Mouse (Mus musculus): ENCODE data around the gene 1600014C10Rik. TPM values are rescaled to one million over a fixed set of nuclear protein-coding genes. Genes with fewer than 3 reads are reported as not detected.

The 1600014C10Rik gene
- polyA plus RNA-seq, 1 experiment = 5.3 TPM

GRCm38 (mm10) chr7:38191571-38191970 lies 8.6 kb downstream of the 1600014C10Rik start:
- Histone ChIP-seq H3K4me1 (ENCODE audit: control insufficient read depth, insufficient read depth, low read length) (no peaks in the 10 kb centered on the region), H3K36me3 (ENCODE audit: control insufficient read depth, insufficient read depth, low read length, poor library complexity, severe bottlenecking) (no peaks in the 10 kb centered on the region), H3K9ac (ENCODE audit: low read depth, poor library complexity, severe bottlenecking) (no peak overlapping the region), H3K4me3 (ENCODE audit: low read depth, low read length) (no peak overlapping the region), H3K27me3 (ENCODE audit: control insufficient read depth, insufficient read depth, low read length, poor library complexity, severe bottlenecking) (no peaks in the 10 kb centered on the region), H3K27ac (ENCODE audit: insufficient read depth, low read length) (no peak overlapping the region), H3K9me3 (replicated peaks; ENCODE audit: control insufficient read depth, insufficient read depth, low read length, poor library complexity, severe bottlenecking) (no peaks in the 10 kb centered on the region)
- no peak for TF ChIP-seq EP300 (IDR thresholded peaks at IDR 0.05; ENCODE audit: insufficient read depth, low read depth, low read length)
- TF ChIP-seq CTCF (IDR thresholded peaks at IDR 0.05; ENCODE audit: low read depth, low read length) = peak; percentile 90

GRCm38 (mm10) chr7:38199907-38200605 lies 17.0 kb downstream of the 1600014C10Rik start:
- H3K4me1 ChIP-seq (ENCODE audit: control insufficient read depth, insufficient read depth, low read length) = peaks cover 2% of the 10 kb centered on the region
- H3K36me3 ChIP-seq (ENCODE audit: control insufficient read depth, insufficient read depth, low read length, poor library complexity, severe bottlenecking) = no peaks in the 10 kb centered on the region
- H3K27ac ChIP-seq (ENCODE audit: insufficient read depth, low read length) = no peak overlapping the region
- no peak overlapping the region for H3K9ac ChIP-seq (ENCODE audit: low read depth, poor library complexity, severe bottlenecking)
- H3K27me3 ChIP-seq (ENCODE audit: control insufficient read depth, insufficient read depth, low read length, poor library complexity, severe bottlenecking) = no peaks in the 10 kb centered on the region
- no peaks in the 10 kb centered on the region for H3K9me3 ChIP-seq (replicated peaks; ENCODE audit: control insufficient read depth, insufficient read depth, low read length, poor library complexity, severe bottlenecking)
- H3K4me3 ChIP-seq (ENCODE audit: low read depth, low read length) = no peak overlapping the region
- TF ChIP-seq POLR2A (IDR thresholded peaks at IDR 0.05; ENCODE audit: insufficient read depth, low read length) (no peak), CTCF (IDR thresholded peaks at IDR 0.05; ENCODE audit: low read depth, low read length) (no peak), EP300 (IDR thresholded peaks at IDR 0.05; ENCODE audit: insufficient read depth, low read depth, low read length) (no peak)

- Histone ChIP-seq H3K9ac (ENCODE audit: low read depth, poor library complexity, severe bottlenecking) (no peak overlapping the region), H3K36me3 (ENCODE audit: control insufficient read depth, insufficient read depth, low read length, poor library complexity, severe bottlenecking) (no peaks in the 10 kb centered on the region), H3K4me1 (ENCODE audit: control insufficient read depth, insufficient read depth, low read length) (peaks cover 2% of the 10 kb centered on the region), H3K27ac (ENCODE audit: insufficient read depth, low read length) (no peak overlapping the region), H3K4me3 (ENCODE audit: low read depth, low read length) (peak overlapping the region; percentile 10; the same call in 1 of the 2 replicates), H3K9me3 (replicated peaks; ENCODE audit: control insufficient read depth, insufficient read depth, low read length, poor library complexity, severe bottlenecking) (no peaks in the 10 kb centered on the region), H3K27me3 (ENCODE audit: control insufficient read depth, insufficient read depth, low read length, poor library complexity, severe bottlenecking) (no peaks in the 10 kb centered on the region)
- 0 out of 2 replicates have a peak, but pooled peaks have one; percentile 44 for TF ChIP-seq EP300 (IDR thresholded peaks at IDR 0.05; ENCODE audit: insufficient read depth, low read depth, low read length)
- peak; percentile 100 for TF ChIP-seq CTCF (IDR thresholded peaks at IDR 0.05; ENCODE audit: low read depth, low read length)
- no peak for TF ChIP-seq POLR2A (IDR thresholded peaks at IDR 0.05; ENCODE audit: insufficient read depth, low read length)
Measured at GRCm38 (mm10) chr7:38200606-38201289, 17.7 kb downstream of the 1600014C10Rik start.

- Histone ChIP-seq H3K4me1 (ENCODE audit: control insufficient read depth, insufficient read depth, low read length) (peaks cover 2% of the 10 kb centered on the region), H3K36me3 (ENCODE audit: control insufficient read depth, insufficient read depth, low read length, poor library complexity, severe bottlenecking) (no peaks in the 10 kb centered on the region), H3K4me3 (ENCODE audit: low read depth, low read length) (no peak overlapping the region), H3K27ac (ENCODE audit: insufficient read depth, low read length) (no peak overlapping the region), H3K9ac (ENCODE audit: low read depth, poor library complexity, severe bottlenecking) (no peak overlapping the region), H3K27me3 (ENCODE audit: control insufficient read depth, insufficient read depth, low read length, poor library complexity, severe bottlenecking) (no peaks in the 10 kb centered on the region), H3K9me3 (replicated peaks; ENCODE audit: control insufficient read depth, insufficient read depth, low read length, poor library complexity, severe bottlenecking) (no peaks in the 10 kb centered on the region)
- no peak for TF ChIP-seq POLR2A (IDR thresholded peaks at IDR 0.05; ENCODE audit: insufficient read depth, low read length)
- no peak for TF ChIP-seq CTCF (IDR thresholded peaks at IDR 0.05; ENCODE audit: low read depth, low read length)
- TF ChIP-seq EP300 (IDR thresholded peaks at IDR 0.05; ENCODE audit: insufficient read depth, low read depth, low read length) = no peak
Measured at GRCm38 (mm10) chr7:38201290-38201658, 18.3 kb downstream of the 1600014C10Rik start.

- Histone ChIP-seq H3K9ac (ENCODE audit: low read depth, poor library complexity, severe bottlenecking) (no peak overlapping the region), H3K27me3 (ENCODE audit: control insufficient read depth, insufficient read depth, low read length, poor library complexity, severe bottlenecking) (no peaks in the 10 kb centered on the region), H3K9me3 (replicated peaks; ENCODE audit: control insufficient read depth, insufficient read depth, low read length, poor library complexity, severe bottlenecking) (no peaks in the 10 kb centered on the region), H3K27ac (ENCODE audit: insufficient read depth, low read length) (no peak overlapping the region), H3K4me1 (ENCODE audit: control insufficient read depth, insufficient read depth, low read length) (no peaks in the 10 kb centered on the region), H3K36me3 (ENCODE audit: control insufficient read depth, insufficient read depth, low read length, poor library complexity, severe bottlenecking) (no peaks in the 10 kb centered on the region), H3K4me3 (ENCODE audit: low read depth, low read length) (no peak overlapping the region)
- TF ChIP-seq EP300 (IDR thresholded peaks at IDR 0.05; ENCODE audit: insufficient read depth, low read depth, low read length) (no peak), CTCF (IDR thresholded peaks at IDR 0.05; ENCODE audit: low read depth, low read length) (peak; percentile 23), POLR2A (IDR thresholded peaks at IDR 0.05; ENCODE audit: insufficient read depth, low read length) (no peak)
Measured at GRCm38 (mm10) chr7:38204314-38204713, 21.3 kb downstream of the 1600014C10Rik start.

- Histone ChIP-seq H3K27ac (ENCODE audit: insufficient read depth, low read length) (peak overlapping the region; percentile 41; the same call in 1 of the 2 replicates), H3K27me3 (ENCODE audit: control insufficient read depth, insufficient read depth, low read length, poor library complexity, severe bottlenecking) (no peaks in the 10 kb centered on the region), H3K4me3 (ENCODE audit: low read depth, low read length) (no peak overlapping the region), H3K9me3 (replicated peaks; ENCODE audit: control insufficient read depth, insufficient read depth, low read length, poor library complexity, severe bottlenecking) (no peaks in the 10 kb centered on the region), H3K36me3 (ENCODE audit: control insufficient read depth, insufficient read depth, low read length, poor library complexity, severe bottlenecking) (no peaks in the 10 kb centered on the region), H3K4me1 (ENCODE audit: control insufficient read depth, insufficient read depth, low read length) (no peaks in the 10 kb centered on the region), H3K9ac (ENCODE audit: low read depth, poor library complexity, severe bottlenecking) (no peak overlapping the region)
- TF ChIP-seq POLR2A (IDR thresholded peaks at IDR 0.05; ENCODE audit: insufficient read depth, low read length) (no peak), CTCF (IDR thresholded peaks at IDR 0.05; ENCODE audit: low read depth, low read length) (no peak), EP300 (IDR thresholded peaks at IDR 0.05; ENCODE audit: insufficient read depth, low read depth, low read length) (no peak)
Measured at GRCm38 (mm10) chr7:38205801-38206200, 22.8 kb downstream of the 1600014C10Rik start.
